Mouse (Mus musculus): Measurements from ENCODE around the gene Nploc4. TPM values are rescaled to one million over a fixed set of nuclear protein-coding genes. Genes with fewer than 3 reads are reported as not detected.
"Not testable (repeated sequence)": the region's sequence is repeated elsewhere in the genome, so short reads cannot be mapped to it uniquely, and the experiment has no call there.

The Nploc4 gene
- polyA plus RNA-seq, 1 experiment from 2014 or later = 49.3 TPM

GRCm38 (mm10) chr11:120346383-120347034 is 91.0 kb downstream of the Nploc4 start:
- H3K9me3 ChIP-seq; H3K27me3 ChIP-seq (ENCODE audit: insufficient read depth, poor library complexity, severe bottlenecking); H3K27ac ChIP-seq; DNase-seq (ENCODE audit: low spot score): not testable (repeated sequence)
- Histone ChIP-seq H3K4me1 (replicated peaks) (peaks cover 41% of the 10 kb centered on the region), H3K36me3 (peaks cover 26% of the 10 kb centered on the region), H3K4me3 (peak overlapping the region; percentile 56)
- 73% methylated on average over 11 of the region's 13 CpGs for WGBS

GRCm38 (mm10) chr11:120345067-120345681 is 92.3 kb downstream of the Nploc4 start:
- Histone ChIP-seq H3K27me3 (ENCODE audit: insufficient read depth, poor library complexity, severe bottlenecking) (no peaks in the 10 kb centered on the region), H3K9me3 (0 out of 2 replicates have a peak, but pooled peaks cover 3% of the 10 kb centered on the region), H3K4me1 (replicated peaks) (peaks cover 28% of the 10 kb centered on the region), H3K4me3 (peak overlapping the region; percentile 39), H3K36me3 (peaks cover 26% of the 10 kb centered on the region), H3K27ac (no peak overlapping the region)
- WGBS = 32% methylated on average over 1 of the region's 1 CpGs
- DNase-seq (ENCODE audit: low spot score) = peak; percentile 38

GRCm38 (mm10) chr11:120344310-120344920 is 93.1 kb downstream of the Nploc4 start:
- Histone ChIP-seq H3K27me3 (ENCODE audit: insufficient read depth, poor library complexity, severe bottlenecking) (no peaks in the 10 kb centered on the region), H3K27ac (no peak overlapping the region), H3K9me3 (0 out of 2 replicates have a peak, but pooled peaks cover 3% of the 10 kb centered on the region), H3K36me3 (peaks cover 26% of the 10 kb centered on the region), H3K4me3 (no peak overlapping the region), H3K4me1 (replicated peaks) (peaks cover 20% of the 10 kb centered on the region)
- DNase-seq (ENCODE audit: low spot score) = no peak
- 66% methylated on average over 5 of the region's 5 CpGs for WGBS

- Histone ChIP-seq H3K9me3 (0 out of 2 replicates have a peak, but pooled peaks cover 3% of the 10 kb centered on the region), H3K27me3 (ENCODE audit: insufficient read depth, poor library complexity, severe bottlenecking) (no peaks in the 10 kb centered on the region), H3K36me3 (peaks cover 26% of the 10 kb centered on the region), H3K4me1 (replicated peaks) (peaks cover 13% of the 10 kb centered on the region), H3K4me3 (no peak overlapping the region), H3K27ac (no peak overlapping the region)
- WGBS = 79% methylated on average over 5 of the region's 5 CpGs
- DNase-seq (ENCODE audit: low spot score) = peak; percentile 46
These were observed 93.8 kb downstream of the Nploc4 start for GRCm38 (mm10) chr11:120343519-120344309.

DNA sequence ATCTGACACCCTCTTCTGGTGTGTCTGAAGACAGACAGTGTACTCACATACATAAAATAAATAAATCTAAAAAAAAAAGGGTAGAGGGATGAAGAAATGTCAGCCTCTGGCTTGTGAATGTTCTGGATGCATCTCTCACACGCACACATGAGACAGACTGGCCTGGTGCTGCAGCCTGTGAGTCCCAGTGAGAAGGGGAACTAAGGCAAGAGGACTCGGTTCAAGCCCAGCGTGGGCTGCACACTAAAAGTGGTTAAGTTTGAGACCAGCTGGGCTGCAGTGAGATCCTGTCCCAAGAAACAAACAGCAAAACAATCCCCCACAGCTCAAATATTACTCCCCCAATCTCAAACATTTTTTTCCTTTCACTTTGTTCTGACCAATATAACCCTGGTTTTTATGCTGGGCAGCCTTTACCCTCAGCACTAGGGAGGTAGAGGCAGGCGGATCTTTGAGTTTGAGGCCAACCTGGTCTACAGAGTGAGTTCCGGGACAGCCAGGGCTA is 94.8 kb downstream of the Nploc4 start:
- Histone ChIP-seq H3K27ac (no peak overlapping the region), H3K36me3 (peaks cover 25% of the 10 kb centered on the region), H3K4me1 (replicated peaks) (peaks cover 13% of the 10 kb centered on the region), H3K27me3 (ENCODE audit: insufficient read depth, poor library complexity, severe bottlenecking) (no peaks in the 10 kb centered on the region), H3K9me3 (0 out of 2 replicates have a peak, but pooled peaks cover 3% of the 10 kb centered on the region), H3K4me3 (no peak overlapping the region)
- DNase-seq (ENCODE audit: low spot score) = no peak
- WGBS = 89% methylated on average over 5 of the region's 5 CpGs

- Histone ChIP-seq H3K27me3 (ENCODE audit: insufficient read depth, poor library complexity, severe bottlenecking) (no peaks in the 10 kb centered on the region), H3K36me3 (peaks cover 17% of the 10 kb centered on the region), H3K4me1 (replicated peaks) (peaks cover 10% of the 10 kb centered on the region), H3K27ac (no peak overlapping the region), H3K9me3 (0 out of 2 replicates have a peak, but pooled peaks cover 3% of the 10 kb centered on the region), H3K4me3 (no peak overlapping the region)
- no peak for DNase-seq (ENCODE audit: low spot score)
- 93% methylated on average over 4 of the region's 4 CpGs for WGBS
These were observed 95.8 kb downstream of the Nploc4 start for GRCm38 (mm10) chr11:120341661-120342060.

DNA sequence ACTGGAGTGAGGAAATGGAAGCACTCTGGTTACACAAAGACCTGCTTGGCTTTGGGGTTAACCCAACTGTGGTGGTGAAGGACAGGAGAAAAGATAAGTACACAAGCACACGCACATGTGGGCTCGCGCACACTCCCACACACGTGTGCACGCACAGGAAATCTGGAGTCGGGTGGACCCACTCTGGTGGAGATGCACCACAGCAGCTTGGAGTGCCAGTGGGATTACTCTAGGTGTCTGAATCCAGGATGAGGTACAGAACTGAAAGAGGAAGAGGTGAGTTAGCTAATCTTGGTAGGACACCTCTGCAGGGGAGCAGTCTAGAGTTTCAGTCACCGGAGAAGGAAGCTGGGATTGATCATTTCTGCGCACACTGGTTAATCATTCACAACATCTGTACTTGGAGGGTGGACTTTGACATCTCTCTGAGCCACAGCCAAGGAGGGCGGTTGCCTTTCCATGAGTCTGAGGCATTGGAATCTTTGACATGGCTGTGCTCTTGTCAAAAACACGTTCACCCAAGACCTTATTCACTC is 97.5 kb downstream of the Nploc4 start:
- Histone ChIP-seq H3K36me3 (peaks cover 7% of the 10 kb centered on the region), H3K9me3 (0 out of 2 replicates have a peak, but pooled peaks cover 6% of the 10 kb centered on the region), H3K4me3 (no peak overlapping the region), H3K4me1 (replicated peaks) (peaks cover 4% of the 10 kb centered on the region; the same call in 1 of the 2 replicates), H3K27ac (no peak overlapping the region), H3K27me3 (ENCODE audit: insufficient read depth, poor library complexity, severe bottlenecking) (no peaks in the 10 kb centered on the region)
- no peak for DNase-seq (ENCODE audit: low spot score)
- whole genome bisulfite sequencing = 90% methylated on average over 10 of the region's 10 CpGs

DNA sequence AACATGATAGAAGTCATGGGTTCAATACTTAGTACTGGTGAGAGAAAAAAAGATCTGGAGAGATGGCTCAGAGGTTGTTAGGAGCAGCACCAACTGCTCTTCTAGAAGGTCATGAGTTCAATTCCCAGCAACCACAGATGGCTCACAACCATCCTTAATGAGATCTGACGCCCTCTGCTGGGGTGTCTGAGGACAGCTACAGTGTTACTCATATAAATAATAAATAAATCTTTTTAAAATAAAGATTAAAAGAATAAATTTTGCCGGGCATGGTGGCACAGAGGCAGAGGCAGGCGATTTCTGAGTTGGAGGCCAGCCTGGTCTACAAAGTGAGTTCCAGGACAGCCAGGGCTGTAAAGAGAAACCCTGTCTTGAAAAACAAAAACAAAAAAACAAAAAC is 98.7 kb downstream of the Nploc4 start:
- Histone ChIP-seq H3K27ac (no peak overlapping the region), H3K4me1 (replicated peaks) (0 out of 2 replicates have a peak, but pooled peaks cover 3% of the 10 kb centered on the region), H3K9me3 (peaks cover 15% of the 10 kb centered on the region; the same call in 1 of the 2 replicates), H3K36me3 (no peaks in the 10 kb centered on the region), H3K27me3 (ENCODE audit: insufficient read depth, poor library complexity, severe bottlenecking) (no peaks in the 10 kb centered on the region), H3K4me3 (no peak overlapping the region)
- WGBS = 69% methylated on average over 3 of the region's 3 CpGs
- DNase-seq (ENCODE audit: low spot score) = no peak

- Histone ChIP-seq H3K4me1 (replicated peaks) (0 out of 2 replicates have a peak, but pooled peaks cover 3% of the 10 kb centered on the region), H3K9me3 (peaks cover 15% of the 10 kb centered on the region; the same call in 1 of the 2 replicates), H3K27me3 (ENCODE audit: insufficient read depth, poor library complexity, severe bottlenecking) (no peaks in the 10 kb centered on the region), H3K36me3 (no peaks in the 10 kb centered on the region), H3K4me3 (no peak overlapping the region), H3K27ac (no peak overlapping the region)
- DNase-seq (ENCODE audit: low spot score) = no peak
- whole genome bisulfite sequencing = 56% methylated on average over 2 of the region's 2 CpGs
These were observed 100.1 kb downstream of the Nploc4 start for GRCm38 (mm10) chr11:120337447-120337846.

DNA sequence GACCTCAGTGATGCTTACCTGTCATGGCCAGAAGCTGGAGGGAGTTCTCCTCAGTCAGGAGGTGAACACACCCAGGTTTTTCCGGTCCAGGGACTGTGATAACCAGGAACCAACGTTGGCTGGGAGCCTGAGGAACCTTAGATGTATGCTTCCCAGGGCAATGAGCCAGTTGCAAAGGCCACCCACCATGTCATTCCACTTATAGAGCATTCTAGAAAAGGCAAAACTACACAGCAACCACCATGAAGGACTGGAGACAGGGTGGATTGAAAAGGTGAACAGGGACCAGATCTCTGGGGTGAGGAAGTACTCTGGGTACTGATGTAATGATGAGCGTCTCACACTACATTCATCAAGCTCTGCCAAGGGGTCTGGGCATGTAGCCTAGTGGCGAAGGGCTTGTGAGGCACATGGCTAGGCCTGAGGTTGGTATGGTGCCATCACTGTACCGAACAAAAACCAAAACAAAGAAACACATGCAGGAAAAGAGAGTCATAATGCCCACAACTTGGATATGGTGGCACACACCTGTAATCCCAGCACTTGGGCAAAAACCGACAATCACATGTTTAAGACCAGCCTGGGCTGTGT is 102.0 kb downstream of the Nploc4 start:
- no peak overlapping the region for H3K27ac ChIP-seq
- peaks cover 21% of the 10 kb centered on the region for H3K9me3 ChIP-seq
- no peak for DNase-seq (ENCODE audit: low spot score)
- 0 out of 2 replicates have a peak, but pooled peaks cover 3% of the 10 kb centered on the region for H3K4me1 ChIP-seq (replicated peaks)
- H3K27me3 ChIP-seq (ENCODE audit: insufficient read depth, poor library complexity, severe bottlenecking) = no peaks in the 10 kb centered on the region
- H3K36me3 ChIP-seq = no peaks in the 10 kb centered on the region
- WGBS = 85% methylated on average over 6 of the region's 6 CpGs
- no peak overlapping the region for H3K4me3 ChIP-seq

All from hindbrain, embryonic 10.5 days (tissue).